Mouse (Mus musculus): ENCODE data around the gene Bcl2a1d.
"Not testable (repeated sequence)": the region's sequence is repeated elsewhere in the genome, so short reads cannot be mapped to it uniquely, and the experiment has no call there.

Bcl2a1d gene

DNA sequence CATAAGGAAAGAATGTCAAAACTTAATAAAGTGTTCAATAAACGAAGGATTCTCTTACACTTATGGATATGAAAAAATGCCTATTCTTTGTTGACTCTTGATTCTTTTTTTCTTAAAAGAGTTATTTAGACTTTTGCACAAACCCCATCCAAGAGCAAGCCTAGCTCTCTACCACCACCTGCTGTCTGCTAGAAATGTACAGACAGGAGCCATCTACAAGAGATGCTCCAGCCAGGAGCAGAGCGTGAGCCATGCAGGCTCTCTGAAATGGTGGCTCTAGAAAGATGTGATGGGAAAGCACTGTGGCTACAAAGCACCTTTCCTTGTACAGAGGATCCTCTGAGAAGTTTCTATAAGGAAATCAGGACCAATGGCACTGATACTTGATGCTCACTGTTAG lies 33.0 kb downstream of the Bcl2a1d start:
- not testable (repeated sequence) for DNase-seq (ENCODE audit: low spot score)

DNA sequence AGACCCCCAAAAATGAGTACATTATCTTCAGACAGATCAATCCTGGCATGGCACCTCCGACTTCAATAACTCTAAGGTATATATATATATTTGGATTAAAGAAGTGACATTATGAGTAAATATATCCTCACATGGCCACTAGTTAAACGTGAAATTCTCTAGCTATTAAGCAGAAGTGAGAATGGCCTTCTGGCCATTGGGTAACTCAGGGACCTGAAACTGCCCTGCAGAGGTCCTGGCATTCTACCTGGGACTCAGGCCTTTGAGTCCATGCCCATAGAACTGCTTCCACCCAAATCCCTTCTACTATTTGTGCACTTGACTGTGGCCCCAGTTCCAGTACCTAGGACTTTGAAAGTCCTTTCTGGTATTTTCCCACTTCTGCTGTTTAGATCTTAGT lies 40.4 kb downstream of the Bcl2a1d start:
- not testable (repeated sequence) for DNase-seq (ENCODE audit: low spot score)

GRCm38 (mm10) chr9:88689451-88689850 lies 42.3 kb downstream of the Bcl2a1d start:
- not testable (repeated sequence) for DNase-seq (ENCODE audit: low spot score)

- not testable (repeated sequence) for DNase-seq (ENCODE audit: low spot score)
Measured at GRCm38 (mm10) chr9:88686719-88687118, 45.0 kb downstream of the Bcl2a1d start.
